Mouse (Mus musculus): ENCODE data around the gene Zan.

GRCm38 (mm10) chr5:137425648-137426047 is 51.2 kb downstream of the Zan start:
- TF ChIP-seq GATA1 (IDR thresholded peaks at IDR 0.05; ENCODE audit: borderline replicate concordance, low read length): no peak
- no peak for TF ChIP-seq FLI1 (IDR thresholded peaks at IDR 0.05; ENCODE audit: low read length)

All from megakaryocyte, embryonic 14.5 days (primary cell).